Mouse (Mus musculus): Measurements from ENCODE around the gene 1700093K21Rik.
"Not testable (repeated sequence)": the region's sequence is repeated elsewhere in the genome, so short reads cannot be mapped to it uniquely, and the experiment has no call there.

GRCm38 (mm10) chr11:23504801-23505200, 16.2 kb downstream of the 1700093K21Rik start:
- TF ChIP-seq POLR2A (IDR thresholded peaks at IDR 0.05; ENCODE audit: low read depth, low read length); CTCF (conservative IDR thresholded peaks at IDR 0.05; ENCODE audit: insufficient read depth, insufficient read length, low read depth, low read length): not testable (repeated sequence)

Data from kidney, adult 2 months (tissue).